Mouse (Mus musculus) liver, embryonic 14.5 days (tissue): Measurements from ENCODE around the gene Ehhadh.

ENCODE experiments used
- CTCF ChIP-seq: IDR thresholded peaks from 2 replicates; pipeline ENCODE4 v1.5.1; 2016; ENCODE audit warnings: antibody characterized with exemption, low read depth, control low read depth
- EP300 ChIP-seq: IDR thresholded peaks from 2 replicates; pipeline ENCODE4 v1.6.1; 2016; ENCODE audit warnings: antibody characterized with exemption, low read depth

DNA sequence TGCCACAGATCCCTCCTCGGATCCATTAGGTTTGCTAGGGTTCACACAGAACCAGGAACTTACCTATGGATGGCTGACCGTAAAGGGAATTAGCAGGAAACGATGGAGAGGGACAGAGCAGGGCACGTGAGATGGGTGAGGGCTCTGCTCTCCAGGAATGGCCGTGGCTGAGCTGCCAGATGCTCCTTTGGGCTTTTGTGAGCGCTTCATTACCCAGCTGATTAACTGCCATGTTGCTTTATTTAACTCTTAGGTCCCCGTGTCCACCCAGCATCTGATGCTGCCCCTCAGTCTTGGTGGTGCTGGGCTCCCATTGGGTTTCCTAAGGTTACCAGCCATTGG lies 28.0 kb upstream of the Ehhadh start:
- no peak for TF ChIP-seq CTCF
- no peak for TF ChIP-seq EP300
